Mouse (Mus musculus) limb, embryonic 14.5 days (tissue): ENCODE measurements around the gene Ywhab. TPM values are rescaled to one million over a fixed set of nuclear protein-coding genes. Genes with fewer than 3 reads are reported as not detected.
A peak's percentile ranks its signal among the peaks of the same experiment; 100 is the strongest.

Source experiments
- ATAC-seq: fragments of 200-750 bp; cut with Nextera tagmentation; 2 replicates; pipeline ENCODE4 v1.8.0; 2017; ENCODE audit warnings: low read depth, moderate number of reproducible peaks, moderate TSS enrichment; ENCODE audit not compliant: low FRiP score
- DNase-seq: peaks from one replicate; pipeline ENCODE4 v3.0.0-alpha.2; 2015; ENCODE audit warnings: low spot score
- H3K27ac ChIP-seq: fragments of 300-500 bp; sonication (generic); replicated peaks from 2 replicates; pipeline ENCODE4 v1.5.1; 2014; ENCODE audit warnings: low read depth, mild to moderate bottlenecking, low read length, moderate library complexity, mixed read lengths
- H3K27me3 ChIP-seq: fragments of 300-500 bp; sonication (generic); 2 replicates; pipeline ENCODE4 v1.6.1; 2014; ENCODE audit warnings: low read length, mixed read lengths; ENCODE audit not compliant: control insufficient read depth, insufficient read depth
- H3K36me3 ChIP-seq: fragments of 300-500 bp; sonication (generic); 2 replicates; pipeline ENCODE4 v1.6.1; 2014; ENCODE audit warnings: mild to moderate bottlenecking, low read length, moderate library complexity, mixed read lengths; ENCODE audit not compliant: control insufficient read depth, insufficient read depth
- H3K4me1 ChIP-seq: fragments of 300-500 bp; sonication (generic); 2 replicates; pipeline ENCODE4 v1.6.1; 2014; ENCODE audit warnings: antibody characterized with exemption, low read length, mixed read lengths; ENCODE audit not compliant: control insufficient read depth, insufficient read depth
- H3K4me2 ChIP-seq: fragments of 300-500 bp; sonication (generic); replicated peaks from 2 replicates; pipeline ENCODE4 v1.6.1; 2014; ENCODE audit warnings: low read depth, mild to moderate bottlenecking, low read length, moderate library complexity; ENCODE audit not compliant: severe bottlenecking
- H3K4me3 ChIP-seq: fragments of 300-500 bp; sonication (generic); replicated peaks from 2 replicates; pipeline ENCODE4 v1.5.1; 2014; ENCODE audit warnings: low read length
- H3K9ac ChIP-seq: fragments of 300-500 bp; sonication (generic); 2 replicates; pipeline ENCODE4 v1.6.1; 2014; ENCODE audit warnings: mild to moderate bottlenecking, low read depth, low read length, moderate library complexity; ENCODE audit not compliant: severe bottlenecking
- H3K9me3 ChIP-seq: fragments of 300-500 bp; sonication (generic); 2 replicates; pipeline ENCODE4 v1.6.1; 2016; ENCODE audit warnings: low read length; ENCODE audit not compliant: control insufficient read depth
- POLR2A ChIP-seq: fragments of 200-500 bp; IDR thresholded peaks from 2 replicates; pipeline ENCODE4 v1.8.0; 2012; ENCODE audit warnings: inconsistent platforms, mild to moderate bottlenecking, moderate library complexity, borderline replicate concordance; ENCODE audit not compliant: insufficient read depth, insufficient read length; ENCODE audit errors: extremely low read depth
- WGBS: fragments of 180-500 bp; shearing (Covaris S2); extraction: QIAGEN DNeasy Blood & Tissue Kit; methylation state at CpG from one replicate; pipeline ENCODE4 v1.1.7; 2014; 5-methylcytosine and 5-hydroxymethylcytosine counted together
- polyA plus RNA-seq, 2 experiments: library from polyadenylated mRNA; depleted of rRNA in 1 of 2; stranded (reverse) in 1 of 2; unstranded in 1 of 2; fragments of >200 nt; fragmentation: Nextera tagmentation in 1 of 2; extraction: Ambion mirVana in 1 of 2; gene quantifications; 2 replicates each; pipeline versions ENCODE4 v1.2.1 to v1.2.3; 2012 to 2014

Gene Ywhab
- 106 and 126 TPM in 2 replicates for polyA plus RNA-seq (2012; rRNA removed)
- 277 and 283 TPM in 2 replicates for polyA plus RNA-seq (2014; fragmentation: Nextera tagmentation; extraction: Ambion mirVana)

GRCm38 (mm10) chr2:163994654-163994976 is at the start of gene Ywhab:
TSS of gene Ywhab (plus strand) at chr2:163994960.
- no peak for DNase-seq
- H3K36me3 ChIP-seq = peaks cover 18% of the 10 kb centered on the region; the same call in 1 of the 2 replicates
- no peaks in the 10 kb centered on the region for H3K27me3 ChIP-seq
- no peaks in the 10 kb centered on the region for H3K9me3 ChIP-seq
- peaks cover 14% of the 10 kb centered on the region; the same call in 1 of the 2 replicates for H3K4me1 ChIP-seq
- H3K4me2 ChIP-seq = peak within 1 kb of the TSS; percentile 58
- peak within 1 kb of the TSS; percentile 91 for H3K9ac ChIP-seq
- TF ChIP-seq POLR2A = peak; percentile 92; the same call in 1 of the 2 replicates
- H3K27ac ChIP-seq = peak within 1 kb of the TSS; percentile 91
- no peak for ATAC-seq
- WGBS = 1% methylated on average over 13 of the region's 14 CpGs
- H3K4me3 ChIP-seq = peak within 1 kb of the TSS; percentile 99

GRCm38 (mm10) chr2:163946221-163946620 is 48.5 kb upstream of the Ywhab start:
- ATAC-seq = no peak
- no peaks in the 10 kb centered on the region for H3K27me3 ChIP-seq
- WGBS = 80% methylated on average over 15 of the region's 15 CpGs

GRCm38 (mm10) chr2:163947976-163948375 is 46.8 kb upstream of the Ywhab start:
- Histone ChIP-seq H3K4me2 (no peak overlapping the region), H3K27me3 (no peaks in the 10 kb centered on the region), H3K36me3 (no peaks in the 10 kb centered on the region), H3K27ac (no peak overlapping the region), H3K4me1 (no peaks in the 10 kb centered on the region), H3K9ac (no peak overlapping the region), H3K9me3 (no peaks in the 10 kb centered on the region), H3K4me3 (no peak overlapping the region)
- TF ChIP-seq POLR2A = no peak
- DNase-seq (no peak), ATAC-seq (no peak)
- 54% methylated on average over 7 of the region's 7 CpGs for WGBS

More at GRCm38 (mm10) chr2:163946221-163946620, 48.5 kb upstream of the Ywhab start:
- no peaks in the 10 kb centered on the region for H3K4me1 ChIP-seq
- H3K4me2 ChIP-seq = no peak overlapping the region
- H3K27ac ChIP-seq = no peak overlapping the region
- no peaks in the 10 kb centered on the region for H3K9me3 ChIP-seq
- H3K36me3 ChIP-seq = no peaks in the 10 kb centered on the region
- no peak for TF ChIP-seq POLR2A
- no peak overlapping the region for H3K4me3 ChIP-seq
- DNase-seq = no peak
- H3K9ac ChIP-seq = no peak overlapping the region

- no peak overlapping the region for H3K4me2 ChIP-seq
- WGBS = 28% methylated on average over 4 of the region's 4 CpGs
- no peaks in the 10 kb centered on the region for H3K9me3 ChIP-seq
- no peak for ATAC-seq
- DNase-seq = peak; percentile 61
- no peak overlapping the region for H3K27ac ChIP-seq
- no peak overlapping the region for H3K4me3 ChIP-seq
- H3K9ac ChIP-seq = no peak overlapping the region
- no peak for TF ChIP-seq POLR2A
- H3K27me3 ChIP-seq = no peaks in the 10 kb centered on the region
- no peaks in the 10 kb centered on the region for H3K36me3 ChIP-seq
- H3K4me1 ChIP-seq = no peaks in the 10 kb centered on the region
Measured at GRCm38 (mm10) chr2:163951770-163952169, 43.0 kb upstream of the Ywhab start.

GRCm38 (mm10) chr2:163953622-163954310 is 41.0 kb upstream of the Ywhab start:
- no peak for ATAC-seq
- H3K4me2 ChIP-seq = no peak overlapping the region
- TF ChIP-seq POLR2A = no peak
- no peak overlapping the region for H3K27ac ChIP-seq
- 21% methylated on average over 7 of the region's 7 CpGs for WGBS
- no peak overlapping the region for H3K9ac ChIP-seq
- no peaks in the 10 kb centered on the region for H3K27me3 ChIP-seq
- no peak overlapping the region for H3K4me3 ChIP-seq
- DNase-seq = no peak
- H3K36me3 ChIP-seq = no peaks in the 10 kb centered on the region
- H3K9me3 ChIP-seq = no peaks in the 10 kb centered on the region
- no peaks in the 10 kb centered on the region for H3K4me1 ChIP-seq
